Mouse (Mus musculus) cerebellum, postnatal 10 days (tissue): Measurements from ENCODE around the gene 1500015O10Rik.

Experiments used
- DNase-seq, 2 experiments: peaks; one replicate each; pipeline ENCODE4 v3.0.0; 2021; ENCODE audit warnings: mixed read lengths in 2 of 2

The 1500015O10Rik gene

GRCm38 (mm10) chr1:43730491-43730924 is at the start of gene 1500015O10Rik:
Gene 1500015O10Rik, plus strand, starts transcription at chr1:43730602.
- DNase-seq = peak; percentile 93 to 96

- DNase-seq = no peak
Observed at GRCm38 (mm10) chr1:43689983-43690382, 40.4 kb upstream of the 1500015O10Rik start.

- DNase-seq = no peak
Observed at GRCm38 (mm10) chr1:43690507-43690906, 39.9 kb upstream of the 1500015O10Rik start.

GRCm38 (mm10) chr1:43694076-43694475 is 36.3 kb upstream of the 1500015O10Rik start:
- DNase-seq = peak; percentile 25 to 45

GRCm38 (mm10) chr1:43694851-43695545 is 35.4 kb upstream of the 1500015O10Rik start:
- peak; percentile 98 to 99 for DNase-seq

- peak; percentile 43 to 69 for DNase-seq
Observed at GRCm38 (mm10) chr1:43698577-43699000, 31.8 kb upstream of the 1500015O10Rik start.

GRCm38 (mm10) chr1:43714841-43715240 is 15.6 kb upstream of the 1500015O10Rik start:
- no peak for DNase-seq

- no peak for DNase-seq
Observed at GRCm38 (mm10) chr1:43717967-43718366, 12.4 kb upstream of the 1500015O10Rik start.

GRCm38 (mm10) chr1:43718793-43719192 is 11.6 kb upstream of the 1500015O10Rik start:
- no peak for DNase-seq

GRCm38 (mm10) chr1:43722459-43722858 is 7.9 kb upstream of the 1500015O10Rik start:
- no peak for DNase-seq

- no peak for DNase-seq
Observed at GRCm38 (mm10) chr1:43732100-43732499, 1.7 kb downstream of the 1500015O10Rik start.

GRCm38 (mm10) chr1:43732657-43733056 is 2.3 kb downstream of the 1500015O10Rik start:
- DNase-seq = no peak

GRCm38 (mm10) chr1:43737812-43738518 is 7.6 kb downstream of the 1500015O10Rik start:
- DNase-seq = peak; percentile 84 to 91

- peak in 1 of 2 experiments; percentile 16 for DNase-seq
Observed at GRCm38 (mm10) chr1:43738519-43738894, 8.1 kb downstream of the 1500015O10Rik start.

- peak; percentile 77 to 78 for DNase-seq
Observed at GRCm38 (mm10) chr1:43754448-43755312, 24.3 kb downstream of the 1500015O10Rik start.

- DNase-seq = no peak
Observed at GRCm38 (mm10) chr1:43760085-43760484, 29.7 kb downstream of the 1500015O10Rik start.

GRCm38 (mm10) chr1:43764481-43764880 is 34.1 kb downstream of the 1500015O10Rik start:
- DNase-seq = no peak

GRCm38 (mm10) chr1:43766328-43766727 is 35.9 kb downstream of the 1500015O10Rik start:
- DNase-seq = no peak

GRCm38 (mm10) chr1:43768385-43768990 is 38.1 kb downstream of the 1500015O10Rik start:
- no peak for DNase-seq

- DNase-seq = no peak
Observed at GRCm38 (mm10) chr1:43769348-43769747, 38.9 kb downstream of the 1500015O10Rik start.

- DNase-seq = no peak
Observed at GRCm38 (mm10) chr1:43770032-43770431, 39.6 kb downstream of the 1500015O10Rik start.

- DNase-seq = no peak
Observed at GRCm38 (mm10) chr1:43772694-43773093, 42.3 kb downstream of the 1500015O10Rik start.

- peak; percentile 56 to 57 for DNase-seq
Observed at GRCm38 (mm10) chr1:43774126-43774525, 43.7 kb downstream of the 1500015O10Rik start.
